Mouse (Mus musculus) lung, embryonic 16.5 days (tissue): ENCODE data around the gene Smarcd2. TPM values are rescaled to one million over a fixed set of nuclear protein-coding genes. Genes with fewer than 3 reads are reported as not detected.

ENCODE experiments used
- ATAC-seq: fragments of 200-750 bp; cut with Nextera tagmentation; 2 replicates; pipeline ENCODE4 v1.8.0; 2017; ENCODE audit warnings: low read depth, mild to moderate bottlenecking, moderate library complexity
- H3K27ac ChIP-seq: fragments of 300-500 bp; sonication (generic); 2 replicates; pipeline ENCODE4 v1.5.1; 2014; ENCODE audit warnings: mild to moderate bottlenecking, control low read depth, low read length
- H3K27me3 ChIP-seq: fragments of 300-500 bp; sonication (generic); 2 replicates; pipeline ENCODE4 v1.6.1; 2014; ENCODE audit warnings: low read depth, low read length, mixed read lengths; ENCODE audit not compliant: control insufficient read depth, insufficient read depth
- H3K36me3 ChIP-seq: fragments of 300-500 bp; sonication (generic); 2 replicates; pipeline ENCODE4 v1.6.1; 2014; ENCODE audit warnings: low read length; ENCODE audit not compliant: control insufficient read depth, insufficient read depth
- H3K4me1 ChIP-seq: fragments of 300-500 bp; sonication (generic); replicated peaks from 2 replicates; pipeline ENCODE4 v1.6.1; 2014; ENCODE audit warnings: low read length, mixed read lengths; ENCODE audit not compliant: control insufficient read depth, insufficient read depth
- H3K4me2 ChIP-seq: fragments of 300-500 bp; sonication (generic); 2 replicates; pipeline ENCODE4 v1.6.1; 2014; ENCODE audit warnings: low read depth, low read length, control low read depth
- H3K4me3 ChIP-seq: fragments of 300-500 bp; sonication (generic); 2 replicates; pipeline ENCODE4 v1.5.1; 2014; ENCODE audit warnings: mild to moderate bottlenecking, low read length, control low read depth
- H3K9ac ChIP-seq: fragments of 300-500 bp; sonication (generic); 2 replicates; pipeline ENCODE4 v1.6.1; 2014; ENCODE audit warnings: low read length, control low read depth
- H3K9me3 ChIP-seq: fragments of 300-500 bp; sonication (generic); 2 replicates; pipeline ENCODE4 v1.6.1; 2016; ENCODE audit warnings: low read length; ENCODE audit not compliant: control insufficient read depth
- WGBS: fragments of 180-500 bp; shearing (Covaris S2); extraction: QIAGEN DNeasy Blood & Tissue Kit; methylation state at CpG from one replicate; pipeline ENCODE4 v1.1.7; 2014; 5-methylcytosine and 5-hydroxymethylcytosine counted together
- polyA plus RNA-seq: library from polyadenylated mRNA; unstranded; fragments of >200 nt; fragmentation: Nextera tagmentation; extraction: Ambion mirVana; gene quantifications from 2 replicates; pipeline ENCODE4 v1.2.1, GENCODE M21; 2015

Gene Smarcd2
- polyA plus RNA-seq, 1 experiment from 2014 or later, result 69.3 TPM

GRCm38 (mm10) chr11:106306758-106307157 is 34.0 kb upstream of the Smarcd2 start:
- no peak overlapping the region for H3K4me2 ChIP-seq
- no peaks in the 10 kb centered on the region for H3K27me3 ChIP-seq
- no peak overlapping the region for H3K9ac ChIP-seq
- WGBS, result 85% methylated on average over 9 of the region's 9 CpGs
- no peaks in the 10 kb centered on the region for H3K4me1 ChIP-seq
- no peaks in the 10 kb centered on the region for H3K9me3 ChIP-seq
- no peaks in the 10 kb centered on the region for H3K36me3 ChIP-seq
- no peak overlapping the region for H3K27ac ChIP-seq
- no peak for ATAC-seq
- no peak overlapping the region for H3K4me3 ChIP-seq

- Histone ChIP-seq H3K36me3 (no peaks in the 10 kb centered on the region), H3K27ac (no peak overlapping the region), H3K4me2 (no peak overlapping the region), H3K4me3 (no peak overlapping the region), H3K9me3 (no peaks in the 10 kb centered on the region), H3K27me3 (no peaks in the 10 kb centered on the region), H3K9ac (no peak overlapping the region), H3K4me1 (no peaks in the 10 kb centered on the region)
- WGBS, result 80% methylated on average over 3 of the region's 3 CpGs
- no peak for ATAC-seq
Observed at GRCm38 (mm10) chr11:106306065-106306385, 33.3 kb upstream of the Smarcd2 start.

- Histone ChIP-seq H3K9me3 (no peaks in the 10 kb centered on the region), H3K36me3 (no peaks in the 10 kb centered on the region), H3K27ac (no peak overlapping the region), H3K4me1 (no peaks in the 10 kb centered on the region), H3K27me3 (no peaks in the 10 kb centered on the region), H3K4me3 (no peak overlapping the region), H3K9ac (no peak overlapping the region), H3K4me2 (no peak overlapping the region)
- WGBS, result 71% methylated on average over 10 of the region's 10 CpGs
- no peak for ATAC-seq
Observed at GRCm38 (mm10) chr11:106305348-106306064, 32.7 kb upstream of the Smarcd2 start.

- Histone ChIP-seq H3K36me3 (no peaks in the 10 kb centered on the region), H3K27ac (no peak overlapping the region), H3K27me3 (no peaks in the 10 kb centered on the region), H3K4me1 (no peaks in the 10 kb centered on the region), H3K9ac (no peak overlapping the region), H3K4me2 (no peak overlapping the region), H3K9me3 (no peaks in the 10 kb centered on the region), H3K4me3 (no peak overlapping the region)
- 3% methylated on average over 2 of the region's 2 CpGs for WGBS
- peak; percentile 80 for ATAC-seq
Observed at GRCm38 (mm10) chr11:106302634-106303033, 29.9 kb upstream of the Smarcd2 start.

- H3K9me3 ChIP-seq, result no peaks in the 10 kb centered on the region
- H3K36me3 ChIP-seq, result no peaks in the 10 kb centered on the region
- H3K27ac ChIP-seq, result no peak within 1 kb of the TSS
- H3K9ac ChIP-seq, result no peak within 1 kb of the TSS
- H3K27me3 ChIP-seq, result no peaks in the 10 kb centered on the region
- no peak for ATAC-seq
- no peak within 1 kb of the TSS for H3K4me2 ChIP-seq
- WGBS, result 74% methylated on average over 9 of the region's 9 CpGs
- H3K4me1 ChIP-seq, result no peaks in the 10 kb centered on the region
- H3K4me3 ChIP-seq, result no peak within 1 kb of the TSS
Observed at GRCm38 (mm10) chr11:106301765-106302164, 29.0 kb upstream of the Smarcd2 start, which contains the start of gene Gh. Gene Gh, minus strand, starts transcription at chr11:106301865.

- Histone ChIP-seq H3K4me2 (no peak overlapping the region), H3K9me3 (no peaks in the 10 kb centered on the region), H3K36me3 (no peaks in the 10 kb centered on the region), H3K27me3 (no peaks in the 10 kb centered on the region), H3K4me3 (no peak overlapping the region), H3K9ac (no peak overlapping the region), H3K4me1 (0 out of 2 replicates have a peak, but pooled peaks cover 4% of the 10 kb centered on the region), H3K27ac (no peak overlapping the region)
- no peak for ATAC-seq
- 81% methylated on average over 2 of the region's 2 CpGs for WGBS
Observed at GRCm38 (mm10) chr11:106291861-106292260, 19.1 kb upstream of the Smarcd2 start.

GRCm38 (mm10) chr11:106290376-106290775 is 17.6 kb upstream of the Smarcd2 start:
- Histone ChIP-seq H3K36me3 (no peaks in the 10 kb centered on the region), H3K9me3 (no peaks in the 10 kb centered on the region), H3K4me2 (no peak overlapping the region), H3K27ac (no peak overlapping the region), H3K4me3 (no peak overlapping the region), H3K27me3 (no peaks in the 10 kb centered on the region), H3K4me1 (0 out of 2 replicates have a peak, but pooled peaks cover 4% of the 10 kb centered on the region), H3K9ac (no peak overlapping the region)
- 88% methylated on average over 5 of the region's 5 CpGs for WGBS
- ATAC-seq, result no peak

- Histone ChIP-seq H3K9ac (no peak overlapping the region), H3K9me3 (no peaks in the 10 kb centered on the region), H3K27ac (no peak overlapping the region), H3K4me3 (no peak overlapping the region), H3K27me3 (no peaks in the 10 kb centered on the region), H3K36me3 (no peaks in the 10 kb centered on the region), H3K4me2 (no peak overlapping the region), H3K4me1 (0 out of 2 replicates have a peak, but pooled peaks cover 4% of the 10 kb centered on the region)
- no peak; the same call in 1 of the 2 replicates for ATAC-seq
- WGBS, result 44% methylated on average over 8 of the region's 8 CpGs
Observed at GRCm38 (mm10) chr11:106289369-106289768, 16.6 kb upstream of the Smarcd2 start.

- no peak overlapping the region for H3K27ac ChIP-seq
- H3K9ac ChIP-seq, result no peak overlapping the region; the same call in 1 of the 2 replicates
- no peak overlapping the region for H3K4me3 ChIP-seq
- H3K27me3 ChIP-seq, result no peaks in the 10 kb centered on the region
- 0 out of 2 replicates have a peak, but pooled peaks cover 4% of the 10 kb centered on the region for H3K4me1 ChIP-seq
- ATAC-seq, result no peak
- H3K36me3 ChIP-seq, result no peaks in the 10 kb centered on the region
- H3K4me2 ChIP-seq, result no peak overlapping the region
- 47% methylated on average over 11 of the region's 11 CpGs for whole genome bisulfite sequencing
- no peaks in the 10 kb centered on the region for H3K9me3 ChIP-seq
Observed at GRCm38 (mm10) chr11:106286987-106287386, 14.2 kb upstream of the Smarcd2 start.
